Mouse (Mus musculus) small intestine, adult 2 months (tissue): Measurements from ENCODE around the gene Mgat4d.

Experiments
- CTCF ChIP-seq: fragments of 200-500 bp; IDR thresholded peaks from 2 replicates; pipeline ENCODE4 v1.5.1; 2012; ENCODE audit warnings: low read depth, mild to moderate bottlenecking, control low read depth, inconsistent platforms, low read length, moderate library complexity, mixed read lengths; ENCODE audit not compliant: insufficient replicate concordance, insufficient read length; ENCODE audit errors: extremely low read depth
- POLR2A ChIP-seq: fragments of 200-500 bp; IDR thresholded peaks from 2 replicates; pipeline ENCODE4 v1.6.1; 2012; ENCODE audit warnings: low read depth, mild to moderate bottlenecking, control low read depth, inconsistent platforms, low read length, moderate library complexity

- no peak for TF ChIP-seq CTCF
- TF ChIP-seq POLR2A, result no peak
Measured at GRCm38 (mm10) chr8:83342693-83343092, 5.6 kb upstream of the Mgat4d start.
